Mouse (Mus musculus): ENCODE results near the gene 1700001P01Rik. TPM values are rescaled to one million over a fixed set of nuclear protein-coding genes. Genes with fewer than 3 reads are reported as not detected.

1700001P01Rik gene
- polyA plus RNA-seq, 1 experiment: 0.22 TPM

DNA sequence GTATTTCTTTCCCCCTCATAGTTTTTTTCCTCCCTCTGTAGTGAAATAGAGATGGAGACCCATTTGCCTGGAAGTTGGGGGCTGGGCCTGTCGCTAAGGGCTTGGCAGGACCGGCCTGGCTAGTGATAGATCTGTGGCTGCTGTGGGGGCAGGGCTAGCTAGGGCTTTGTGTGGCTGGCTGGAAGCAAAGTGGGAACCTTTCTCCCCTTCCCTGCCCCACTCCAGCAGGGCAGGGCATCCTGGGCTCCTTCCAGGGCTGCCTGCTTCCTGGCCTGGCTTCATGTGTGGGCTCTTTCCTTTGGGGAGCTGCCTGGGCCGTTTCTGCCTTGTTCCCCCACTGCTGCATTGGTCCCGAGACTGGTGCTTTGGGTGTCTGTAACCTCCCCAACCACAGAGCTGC, 42.9 kb upstream of the 1700001P01Rik start:
- no peak for DNase-seq
- Histone ChIP-seq H3K4me1 (ENCODE audit: control insufficient read depth, insufficient read depth, low read length) (peaks cover 63% of the 10 kb centered on the region), H3K4me3 (replicated peaks; ENCODE audit: extremely low read depth, low read depth, low read length) (no peak overlapping the region)
- 13% methylated on average over 4 of the region's 4 CpGs for WGBS
- TF ChIP-seq POLR2A (IDR thresholded peaks at IDR 0.05; ENCODE audit: borderline replicate concordance, extremely low read depth, low read depth, low read length) (no peak), CTCF (IDR thresholded peaks at IDR 0.05; ENCODE audit: insufficient read depth, low read length) (no peak)

DNA sequence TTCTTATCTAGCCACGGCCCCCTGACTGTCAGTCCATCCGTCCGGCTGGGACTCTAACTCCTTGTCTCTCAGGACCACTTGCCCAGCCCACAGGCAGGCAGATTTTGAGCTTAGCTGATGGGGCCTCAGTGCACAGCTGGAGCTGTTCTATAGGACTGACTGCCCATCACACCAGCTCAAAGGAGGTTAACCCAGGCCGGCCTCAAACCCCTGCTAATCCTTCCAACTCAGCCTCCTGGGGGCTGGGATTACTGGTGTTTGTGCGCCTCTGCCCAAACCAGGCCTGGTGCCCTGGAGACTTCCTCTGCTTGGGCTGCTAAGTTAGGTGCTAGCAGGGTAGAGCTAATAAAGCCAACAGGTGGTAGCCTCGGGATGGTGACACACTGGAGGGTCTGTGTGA, 42.3 kb upstream of the 1700001P01Rik start:
- no peak for DNase-seq
- Histone ChIP-seq H3K4me1 (ENCODE audit: control insufficient read depth, insufficient read depth, low read length) (peaks cover 65% of the 10 kb centered on the region), H3K4me3 (replicated peaks; ENCODE audit: extremely low read depth, low read depth, low read length) (no peak overlapping the region)
- 60% methylated on average over 6 of the region's 6 CpGs for WGBS
- TF ChIP-seq CTCF (IDR thresholded peaks at IDR 0.05; ENCODE audit: insufficient read depth, low read length) (no peak), POLR2A (IDR thresholded peaks at IDR 0.05; ENCODE audit: borderline replicate concordance, extremely low read depth, low read depth, low read length) (no peak)

DNA sequence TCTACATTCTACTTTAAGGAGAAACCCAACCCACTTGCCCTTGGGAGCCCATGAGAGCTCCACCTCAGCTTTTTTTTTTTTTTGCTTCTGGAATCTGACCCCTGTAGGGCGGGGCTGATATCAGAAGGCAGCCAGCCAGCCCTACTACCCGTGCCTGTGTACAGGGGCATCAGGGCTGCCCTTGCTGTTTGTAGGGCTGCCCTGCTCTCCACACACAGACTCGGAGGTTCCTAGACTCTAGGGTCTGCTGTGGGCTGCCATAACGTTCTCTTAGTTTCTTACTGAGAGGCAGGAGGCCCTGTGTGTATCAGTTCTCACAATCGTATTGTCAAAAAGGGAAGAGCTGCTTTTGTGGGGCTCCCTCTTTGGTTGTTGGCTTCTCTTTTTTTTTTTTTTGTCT, 41.7 kb upstream of the 1700001P01Rik start:
- TF ChIP-seq CTCF (IDR thresholded peaks at IDR 0.05; ENCODE audit: insufficient read depth, low read length) (no peak), POLR2A (IDR thresholded peaks at IDR 0.05; ENCODE audit: borderline replicate concordance, extremely low read depth, low read depth, low read length) (no peak)
- 28% methylated on average over 5 of the region's 5 CpGs for WGBS
- Histone ChIP-seq H3K4me1 (ENCODE audit: control insufficient read depth, insufficient read depth, low read length) (peaks cover 63% of the 10 kb centered on the region), H3K4me3 (replicated peaks; ENCODE audit: extremely low read depth, low read depth, low read length) (no peak overlapping the region)
- no peak for DNase-seq

DNA sequence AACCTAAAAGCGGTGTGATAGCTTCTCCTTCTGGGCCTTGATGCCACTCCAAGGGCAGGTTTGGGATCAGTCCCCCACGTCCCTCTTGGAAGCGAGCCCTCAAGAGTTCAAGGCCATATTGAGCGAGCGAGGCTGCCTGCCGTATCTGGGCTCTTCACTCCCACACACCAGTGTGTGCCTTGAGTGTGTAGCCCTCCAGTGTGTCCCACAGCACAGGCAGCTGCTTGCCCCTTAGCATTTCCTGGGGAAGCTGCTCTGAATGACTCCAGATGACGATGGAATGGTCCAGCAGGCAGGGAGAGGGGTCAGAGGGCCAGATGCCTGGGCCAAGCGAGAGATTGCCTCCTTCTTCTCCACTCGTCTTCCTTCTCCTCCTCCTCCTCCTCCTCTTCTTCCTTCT, 41.2 kb upstream of the 1700001P01Rik start:
- 37% methylated on average over 9 of the region's 9 CpGs for WGBS
- H3K4me3 ChIP-seq (replicated peaks; ENCODE audit: extremely low read depth, low read depth, low read length): no peak overlapping the region
- no peak for DNase-seq
- peaks cover 63% of the 10 kb centered on the region for H3K4me1 ChIP-seq (ENCODE audit: control insufficient read depth, insufficient read depth, low read length)
- TF ChIP-seq POLR2A (IDR thresholded peaks at IDR 0.05; ENCODE audit: borderline replicate concordance, extremely low read depth, low read depth, low read length) (no peak), CTCF (IDR thresholded peaks at IDR 0.05; ENCODE audit: insufficient read depth, low read length) (no peak)

DNA sequence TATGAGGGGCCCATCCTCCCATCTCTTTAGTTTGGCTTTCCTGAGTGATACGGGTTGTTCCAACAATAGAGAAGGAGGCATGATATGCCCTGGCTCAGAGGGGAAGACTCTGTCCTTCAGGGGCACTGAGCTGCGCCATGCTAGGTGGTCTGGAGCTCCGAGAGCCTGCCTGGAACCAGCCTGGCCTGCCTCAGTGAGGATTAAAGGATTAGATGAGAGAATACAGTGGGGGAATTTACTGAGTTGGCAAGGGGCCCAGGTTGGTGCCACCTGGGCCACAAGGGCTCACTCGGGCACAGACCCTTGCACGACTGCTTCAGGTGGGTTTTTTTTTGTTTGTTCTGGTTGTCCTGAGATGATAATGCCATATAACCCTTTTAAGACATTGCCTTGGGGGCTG, 40.5 kb upstream of the 1700001P01Rik start:
- 64% methylated on average over 5 of the region's 5 CpGs for WGBS
- no peak for DNase-seq
- Histone ChIP-seq H3K4me3 (replicated peaks; ENCODE audit: extremely low read depth, low read depth, low read length) (no peak overlapping the region), H3K4me1 (ENCODE audit: control insufficient read depth, insufficient read depth, low read length) (peaks cover 61% of the 10 kb centered on the region)
- TF ChIP-seq POLR2A (IDR thresholded peaks at IDR 0.05; ENCODE audit: borderline replicate concordance, extremely low read depth, low read depth, low read length): no peak
- TF ChIP-seq CTCF (IDR thresholded peaks at IDR 0.05; ENCODE audit: insufficient read depth, low read length): no peak

DNA sequence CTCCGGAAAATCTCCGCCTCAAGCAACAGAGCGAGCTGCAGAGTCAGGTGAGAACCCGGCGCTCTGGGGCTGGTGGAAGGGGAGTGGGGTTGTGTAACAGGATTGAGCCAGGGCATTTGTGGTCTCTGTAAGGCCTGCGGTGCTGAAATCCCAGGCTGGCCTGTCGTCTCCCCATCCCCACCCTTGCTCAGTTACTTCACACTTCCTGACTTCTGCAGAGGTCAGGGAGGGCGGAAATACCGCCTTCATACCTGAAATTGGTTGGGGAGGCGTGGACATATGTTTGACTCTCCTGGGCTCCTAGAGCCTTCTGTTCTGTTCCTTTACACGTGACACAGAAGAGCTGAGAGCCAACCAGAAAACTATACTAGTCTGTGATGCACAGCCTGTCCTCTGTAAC, 40.0 kb upstream of the 1700001P01Rik start:
- DNase-seq: no peak
- no peak for TF ChIP-seq CTCF (IDR thresholded peaks at IDR 0.05; ENCODE audit: insufficient read depth, low read length)
- no peak for TF ChIP-seq POLR2A (IDR thresholded peaks at IDR 0.05; ENCODE audit: borderline replicate concordance, extremely low read depth, low read depth, low read length)
- WGBS: 67% methylated on average over 11 of the region's 11 CpGs
- Histone ChIP-seq H3K4me3 (replicated peaks; ENCODE audit: extremely low read depth, low read depth, low read length) (no peak overlapping the region), H3K4me1 (ENCODE audit: control insufficient read depth, insufficient read depth, low read length) (peaks cover 62% of the 10 kb centered on the region)

DNA sequence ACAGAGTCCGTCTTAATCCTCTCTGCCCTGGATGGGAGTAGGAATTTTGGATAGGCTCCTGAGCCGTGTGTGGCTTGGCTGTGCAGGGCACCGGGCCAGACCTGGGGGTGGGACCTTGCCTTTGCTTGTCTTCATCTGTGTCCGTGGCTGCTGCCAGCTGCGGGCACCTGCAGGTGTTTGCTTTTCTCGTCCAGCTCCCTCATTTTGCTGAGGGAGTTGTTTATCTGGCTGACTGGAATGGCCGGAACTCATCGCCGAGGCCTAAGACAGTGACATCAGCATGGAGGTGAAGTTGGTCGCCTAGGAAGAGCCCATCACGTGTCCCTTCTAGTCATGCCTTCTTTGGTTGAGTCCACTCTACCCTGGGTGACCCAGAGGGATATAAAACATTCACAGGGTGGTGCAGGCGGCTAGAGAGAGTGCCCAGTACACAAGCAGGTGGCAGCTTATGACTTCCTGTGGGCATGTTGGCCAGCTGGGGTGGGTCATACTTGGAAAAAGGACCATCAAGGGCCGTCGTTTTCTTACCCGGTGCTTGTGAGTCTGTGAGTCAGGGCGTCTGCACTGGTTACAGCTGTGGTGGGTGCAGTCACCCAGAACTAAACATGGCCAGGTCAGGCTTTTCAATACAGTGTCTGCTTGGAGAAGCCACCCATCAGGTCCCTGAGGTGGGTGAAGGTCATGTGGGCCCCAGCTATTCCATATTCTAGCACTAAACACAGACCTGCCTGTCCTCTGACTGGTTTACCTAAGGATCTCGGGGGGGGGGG, 38.2 kb upstream of the 1700001P01Rik start:
- no peak overlapping the region for H3K4me3 ChIP-seq (replicated peaks; ENCODE audit: extremely low read depth, low read depth, low read length)
- H3K4me1 ChIP-seq (ENCODE audit: control insufficient read depth, insufficient read depth, low read length): peaks cover 64% of the 10 kb centered on the region
- 35% methylated on average over 17 of the region's 17 CpGs for WGBS
- DNase-seq: no peak
- TF ChIP-seq CTCF (IDR thresholded peaks at IDR 0.05; ENCODE audit: insufficient read depth, low read length) (no peak), POLR2A (IDR thresholded peaks at IDR 0.05; ENCODE audit: borderline replicate concordance, extremely low read depth, low read depth, low read length) (no peak)

DNA sequence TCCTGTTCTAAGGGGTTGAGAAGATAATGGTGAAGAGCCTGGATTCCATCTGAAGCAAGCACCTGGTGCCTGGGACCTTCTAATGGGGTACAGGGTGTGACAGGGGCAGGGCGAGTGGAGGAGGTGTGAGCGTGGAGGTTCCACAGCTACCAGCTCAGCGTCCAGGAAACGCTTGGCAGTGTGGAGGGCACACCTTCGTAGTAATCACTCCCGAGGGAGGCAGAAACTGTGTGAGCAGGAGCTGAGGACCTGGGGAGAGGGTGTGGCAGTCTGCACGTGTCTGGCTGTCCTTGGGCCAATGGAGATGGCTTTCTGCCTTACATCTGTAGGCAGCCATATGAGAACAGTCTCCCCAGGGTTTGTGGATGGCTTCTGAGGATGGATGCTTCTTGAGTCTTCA, 37.4 kb upstream of the 1700001P01Rik start:
- WGBS: 36% methylated on average over 7 of the region's 7 CpGs
- no peak for TF ChIP-seq CTCF (IDR thresholded peaks at IDR 0.05; ENCODE audit: insufficient read depth, low read length)
- TF ChIP-seq POLR2A (IDR thresholded peaks at IDR 0.05; ENCODE audit: borderline replicate concordance, extremely low read depth, low read depth, low read length): no peak
- H3K4me1 ChIP-seq (ENCODE audit: control insufficient read depth, insufficient read depth, low read length): peaks cover 64% of the 10 kb centered on the region
- DNase-seq: no peak
- H3K4me3 ChIP-seq (replicated peaks; ENCODE audit: extremely low read depth, low read depth, low read length): no peak overlapping the region

DNA sequence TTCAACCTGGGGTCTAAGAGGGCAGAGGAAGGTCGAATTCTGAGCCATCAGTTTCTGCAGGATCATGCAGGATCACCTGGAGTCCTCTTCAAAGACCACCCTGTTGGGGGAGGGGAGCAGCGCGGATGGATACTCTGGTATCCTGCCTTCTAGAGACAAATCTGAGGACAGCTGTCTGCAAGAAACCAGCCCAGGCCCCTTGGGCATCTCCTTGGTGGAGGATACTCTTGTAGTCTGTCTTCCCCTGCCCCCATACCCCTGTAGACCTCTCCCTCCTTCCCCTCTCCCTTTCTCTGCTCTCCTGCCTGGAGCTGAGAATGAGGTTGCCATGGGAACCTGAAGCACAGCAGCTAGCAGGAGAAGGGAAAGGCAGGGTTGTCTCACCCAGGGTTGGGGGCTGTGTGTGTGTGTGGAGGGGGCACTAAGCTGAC, 36.8 kb upstream of the 1700001P01Rik start:
- no peak for DNase-seq
- H3K4me3 ChIP-seq (replicated peaks; ENCODE audit: extremely low read depth, low read depth, low read length): no peak overlapping the region
- peaks cover 66% of the 10 kb centered on the region for H3K4me1 ChIP-seq (ENCODE audit: control insufficient read depth, insufficient read depth, low read length)
- TF ChIP-seq CTCF (IDR thresholded peaks at IDR 0.05; ENCODE audit: insufficient read depth, low read length) (no peak), POLR2A (IDR thresholded peaks at IDR 0.05; ENCODE audit: borderline replicate concordance, extremely low read depth, low read depth, low read length) (no peak)
- WGBS: 69% methylated on average over 3 of the region's 3 CpGs
